Mouse (Mus musculus) embryonic stem cell, embryonic (primary cell): ENCODE measurements around the gene Capza2.

ENCODE experiments used
- CTCF ChIA-PET, 4 experiments: fragments of 300-600 bp in 2 of 4; fragments of 350-600 bp in 2 of 4; sonication (Branson Sonifier 250); formaldehyde crosslinking; loops; one replicate each; lab custom pipeline; 2022; ENCODE audit warnings: inconsistent platforms in 2 of 4; lab: Charles Lee
- POLR2A ChIA-PET, 4 experiments: fragments of 300-600 bp in 2 of 4; fragments of 350-600 bp in 2 of 4; sonication (Branson Sonifier 250); formaldehyde crosslinking; loops; one replicate each; lab custom pipeline; 2022; ENCODE audit warnings: antibody characterized with exemption in 4 of 4, inconsistent platforms in 1 of 4; lab: Charles Lee

Capza2 gene

GRCm38 (mm10) chr6:17680266-17680925 is 44.4 kb downstream of the Capza2 start:
- POLR2A ChIA-PET, result interaction anchor here in 1 of 4 experiments (0.6 to 4.1 kb wide), 5 partner anchors 10 to 307 kb away, joined by 3 to 18 read pairs (median 3); partner anchors contain the start of gene St7

DNA sequence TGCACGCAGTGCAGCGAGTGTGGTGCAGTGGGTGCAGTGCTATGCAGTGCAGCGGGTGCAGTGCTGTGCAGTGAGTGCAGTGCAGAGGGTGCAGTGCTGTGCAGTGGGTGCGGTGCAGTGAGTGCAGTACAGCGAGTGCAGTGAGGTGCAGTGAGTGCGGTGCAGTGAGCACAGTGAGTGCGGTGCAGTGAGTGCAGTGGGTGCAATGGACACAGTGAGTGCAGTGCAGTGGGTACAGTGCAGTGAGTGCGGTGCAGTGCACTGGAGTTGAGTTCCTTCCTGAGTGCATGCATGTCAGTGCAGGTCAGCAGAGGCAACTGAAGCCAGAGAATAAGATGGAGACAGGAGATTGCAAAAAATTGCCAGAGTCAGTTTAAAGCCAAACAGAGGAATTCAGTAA is 45.8 kb downstream of the Capza2 start:
- ChIA-PET POLR2A (interaction anchor here in 1 of 4 experiments (2.1 to 4.1 kb wide), 2 partner anchors 12 kb away, joined by 6 to 18 read pairs; partner anchors contain the start of gene St7), CTCF (no interaction called here)

More at GRCm38 (mm10) chr6:17680266-17680925, 44.4 kb downstream of the Capza2 start:
- CTCF ChIA-PET, result interaction anchor here in 2 of 4 experiments (0.6 kb wide), 2 partner anchors 15 to 213 kb away, joined by 3 read pairs; no protein-coding TSS in a partner anchor

GRCm38 (mm10) chr6:17688676-17689075 is 52.6 kb downstream of the Capza2 start:
- ChIA-PET POLR2A (interaction anchor here in 1 of 4 experiments (0.6 kb wide), 1 partner anchor 17 kb away, joined by 4 read pairs; no protein-coding TSS in a partner anchor), CTCF (interaction anchor here in 1 of 4 experiments (0.7 kb wide), 1 partner anchor 23 kb away, joined by 3 read pairs; no protein-coding TSS in a partner anchor)

- POLR2A ChIA-PET, result interaction anchor here in 3 of 4 experiments (0.9 to 3.9 kb wide), 8 partner anchors 10 to 147 kb away, joined by 3 to 18 read pairs (median 5); no protein-coding TSS in a partner anchor
These were observed 56.6 kb downstream of the Capza2 start, which contains the start of gene St7 for GRCm38 (mm10) chr6:17692647-17693046. TSS of gene St7 (plus strand) at chr6:17692933.

DNA sequence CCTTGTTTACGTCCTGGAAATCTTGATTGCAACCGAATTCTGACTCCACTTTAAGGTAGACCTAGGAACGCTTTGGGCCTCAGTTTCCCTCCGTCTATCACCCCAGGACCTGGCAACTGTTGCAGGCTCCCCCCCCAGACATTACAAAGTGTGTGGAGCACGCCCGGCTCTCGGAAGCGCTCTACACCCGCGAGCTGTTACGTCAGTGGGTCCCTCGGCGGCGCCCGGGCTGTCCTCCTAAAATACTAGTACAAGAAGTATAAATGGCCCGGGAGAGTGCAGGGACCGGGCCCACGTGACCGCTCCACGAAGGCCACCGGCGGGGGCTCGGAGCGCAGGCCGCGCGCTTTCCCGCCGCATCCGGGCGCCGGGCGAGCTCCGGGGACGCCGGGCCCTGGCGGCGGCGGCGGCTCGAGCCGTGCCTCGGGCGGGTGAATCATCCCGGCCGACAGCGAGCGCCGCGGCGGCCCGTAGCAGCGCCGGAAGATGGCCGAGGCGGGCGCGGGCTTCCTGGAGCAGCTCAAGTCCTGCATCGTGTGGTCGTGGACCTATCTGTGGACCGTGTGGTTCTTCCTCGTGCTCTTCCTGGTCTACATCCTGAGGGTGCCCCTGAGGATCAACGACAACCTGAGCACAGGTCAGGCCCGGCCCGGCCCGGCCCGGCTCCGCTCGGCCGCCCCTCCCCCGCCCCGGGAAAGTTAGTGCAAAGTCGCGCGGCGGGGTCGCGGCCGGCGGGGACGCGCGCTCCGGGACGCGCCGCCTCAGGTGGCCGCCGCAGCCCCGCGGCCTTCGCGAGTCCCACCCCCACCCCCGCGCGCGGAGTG is 57.9 kb downstream of the Capza2 start:
- POLR2A ChIA-PET, result interaction anchor here (0.6 to 3.9 kb wide), 19 partner anchors 9 to 1155 kb away, joined by 3 to 18 read pairs (median 4); no protein-coding TSS in a partner anchor

More at GRCm38 (mm10) chr6:17692647-17693046, 56.6 kb downstream of the Capza2 start, which contains the start of gene St7:
- CTCF ChIA-PET, result no interaction called here

DNA sequence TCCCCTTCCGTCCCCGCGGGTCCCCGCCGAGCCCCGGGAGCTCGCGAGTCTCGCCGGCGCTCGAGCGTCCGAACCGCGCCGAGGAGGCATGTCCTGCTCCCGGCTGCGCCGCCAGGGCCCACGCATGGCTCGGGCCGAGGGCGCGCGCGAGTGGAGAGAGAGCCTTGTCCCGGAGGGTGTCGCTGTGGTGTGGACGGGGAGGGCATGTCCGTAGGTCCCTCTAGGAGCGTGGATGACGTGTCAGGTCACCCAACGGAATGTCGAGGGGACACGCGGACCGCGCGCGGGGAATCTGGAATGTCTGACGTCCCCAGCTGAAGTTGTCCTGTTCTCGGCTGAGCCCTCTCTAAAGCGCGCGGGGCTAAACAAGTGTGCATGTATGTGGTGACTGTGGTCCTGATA is 58.5 kb downstream of the Capza2 start:
- ChIA-PET CTCF (interaction anchor here in 1 of 4 experiments (1.0 kb wide), 1 partner anchor 20 kb away, joined by 3 read pairs; no protein-coding TSS in a partner anchor), POLR2A (interaction anchor here in 3 of 4 experiments (0.7 to 3.9 kb wide), 5 partner anchors 12 to 66 kb away, joined by 3 to 18 read pairs (median 9); no protein-coding TSS in a partner anchor)

More for the DNA sequence above, 57.9 kb downstream of the Capza2 start:
- CTCF ChIA-PET, result interaction anchor here in 2 of 4 experiments (0.7 to 1.2 kb wide), 3 partner anchors 18 to 148 kb away, joined by 3 to 6 read pairs (median 3); no protein-coding TSS in a partner anchor

- CTCF ChIA-PET, result interaction anchor here (0.5 to 1.1 kb wide), 10 partner anchors 11 to 1952 kb away, joined by 3 to 4 read pairs (median 3); no protein-coding TSS in a partner anchor
- POLR2A ChIA-PET, result interaction anchor here in 2 of 4 experiments (0.7 to 1.0 kb wide), 2 partner anchors 144 to 1410 kb away, joined by 3 read pairs; no protein-coding TSS in a partner anchor
These were observed 60.3 kb downstream of the Capza2 start for GRCm38 (mm10) chr6:17696321-17696734.

DNA sequence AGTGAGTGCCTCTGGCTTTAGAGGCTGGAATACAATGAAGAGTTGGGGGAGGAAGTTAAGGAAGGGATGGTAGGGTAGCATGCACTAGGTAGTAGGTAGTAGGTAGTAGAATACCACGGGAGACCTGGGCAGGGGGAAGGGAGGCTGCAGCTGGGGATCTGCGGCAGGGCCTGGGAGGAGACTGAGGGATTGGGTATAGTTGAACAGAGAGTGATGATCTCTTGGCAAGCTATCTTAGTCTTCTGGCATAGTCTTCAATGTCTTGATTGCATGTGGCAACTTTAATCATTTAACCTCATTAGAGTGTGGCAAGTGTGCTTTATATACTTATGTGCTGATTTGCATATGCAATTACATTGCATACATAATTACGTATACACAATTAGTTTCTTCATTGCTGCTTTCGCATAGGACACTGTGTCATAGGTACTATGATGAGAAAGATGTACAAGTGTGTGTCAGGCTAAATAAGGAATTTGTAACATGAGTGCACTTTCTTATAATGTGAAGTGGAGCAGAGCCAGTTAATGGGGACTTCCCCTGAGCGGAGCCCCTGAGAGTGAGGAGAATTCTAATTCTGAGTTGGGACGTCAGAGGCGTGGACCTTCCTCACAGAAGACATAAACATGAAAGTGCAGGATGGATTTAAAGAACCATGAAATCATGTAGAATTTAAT is 65.0 kb downstream of the Capza2 start:
- CTCF ChIA-PET, result no interaction called here
- POLR2A ChIA-PET, result no interaction called here

GRCm38 (mm10) chr6:17704038-17704437 is 68.0 kb downstream of the Capza2 start:
- CTCF ChIA-PET, result interaction anchor here in 1 of 4 experiments (0.7 kb wide), 1 partner anchor 145 kb away, joined by 3 read pairs; no protein-coding TSS in a partner anchor
- POLR2A ChIA-PET, result interaction anchor here in 1 of 4 experiments (0.7 kb wide), 1 partner anchor 26 kb away, joined by 3 read pairs; no protein-coding TSS in a partner anchor

DNA sequence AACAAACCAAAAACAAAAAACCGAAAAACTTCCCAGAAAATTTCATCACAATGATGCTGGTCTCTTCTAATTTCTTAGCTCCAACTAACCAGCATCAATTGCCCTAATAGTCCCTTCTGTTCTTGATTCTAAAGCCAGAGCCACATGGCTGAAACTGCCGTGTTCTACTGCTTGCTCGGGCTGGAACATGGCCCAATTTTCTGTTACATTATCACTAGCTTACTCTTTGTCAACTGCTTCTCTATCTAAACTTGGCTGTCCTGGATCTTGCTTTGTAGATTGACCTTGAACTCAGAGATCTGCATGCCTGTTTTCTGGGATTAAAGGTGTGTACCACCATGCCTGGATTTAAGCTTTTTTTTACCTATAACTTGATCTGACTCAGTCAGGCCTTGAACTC is 69.9 kb downstream of the Capza2 start:
- CTCF ChIA-PET, result no interaction called here
- POLR2A ChIA-PET, result interaction anchor here in 1 of 4 experiments (0.6 to 1.3 kb wide), 2 partner anchors 13 to 18 kb away, joined by 4 read pairs; no protein-coding TSS in a partner anchor
